ENCODE assay signal across 14 mouse cellular contexts in the genomic region with DNA sequence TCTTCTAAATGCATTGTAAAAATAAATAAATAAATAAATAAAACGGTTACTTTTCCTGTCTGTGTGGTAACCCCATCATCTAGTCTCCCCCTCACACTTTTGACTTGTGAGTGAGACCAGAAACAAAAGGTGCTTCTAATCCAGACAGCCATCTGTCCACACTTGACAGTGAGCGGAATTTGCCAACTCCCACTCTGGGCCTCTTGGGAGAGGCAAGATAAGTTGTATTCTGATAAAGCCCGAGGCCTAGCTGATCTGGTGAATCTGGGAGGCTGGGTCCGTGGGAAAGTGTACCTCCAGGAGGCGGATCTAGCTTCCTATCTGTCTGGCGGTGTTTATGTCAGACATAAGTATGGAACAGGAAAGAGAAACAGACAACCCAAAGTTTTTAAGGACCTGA. TPM values are rescaled to one million over a fixed set of nuclear protein-coding genes. Genes with fewer than 3 reads are reported as not detected.
DNase-seq lines count a peak whose midpoint lies in the region; ATAC-seq lines count a peak whose summit lies in the region.
"Had no signal": no experiment of that assay in that cellular context is flagged by ENCODE, and none has a peak within 500 bp of the region (broad histone marks: within the 10 kb centered on the region; RNA-seq: fewer than 3 reads in every experiment).

No protein-coding gene starts in this region.

- no peaks in the 10 kb centered on the region for H3K27me3 ChIP-seq in heart, embryonic 10.5 days (ENCODE audit: insufficient read depth, poor library complexity, severe bottlenecking)
- no peaks in the 10 kb centered on the region for H3K27me3 ChIP-seq in intestine, embryonic 16.5 days (replicated peaks; ENCODE audit: control insufficient read depth, insufficient read depth, low read length)
- H3K27me3 ChIP-seq: limb, embryonic 15.5 days had no signal

- H3K27ac ChIP-seq in heart, embryonic 10.5 days: peak overlapping the region; percentile 62
- H3K27ac ChIP-seq in intestine, embryonic 16.5 days (ENCODE audit: low read length): peak overlapping the region; percentile 62
- H3K27ac ChIP-seq: hindbrain, embryonic 12.5 days; limb, embryonic 15.5 days; midbrain, embryonic 13.5 days had no signal

- H3K9me3 ChIP-seq in heart, embryonic 10.5 days: no peaks in the 10 kb centered on the region
- no peaks in the 10 kb centered on the region for H3K9me3 ChIP-seq in intestine, embryonic 16.5 days (ENCODE audit: control insufficient read depth, low read length)
- H3K9me3 ChIP-seq: hindbrain, embryonic 12.5 days; limb, embryonic 15.5 days; midbrain, embryonic 13.5 days had no signal

- 5% methylated on average over 6 of the region's 6 CpGs for WGBS in heart, embryonic 10.5 days
- WGBS in intestine, embryonic 16.5 days: 22% methylated on average over 6 of the region's 6 CpGs

- intact Hi-C loops in left cerebral cortex, postnatal 4 days (cut with DNase I): no loop called here
- intact Hi-C loops in left cerebral cortex, postnatal 14 days (cut with DNase I): no loop called here

- H3K4me2 ChIP-seq in intestine, embryonic 16.5 days (ENCODE audit: low read depth, low read length): no peak overlapping the region
- H3K4me2 ChIP-seq: hindbrain, embryonic 12.5 days; limb, embryonic 15.5 days; midbrain, embryonic 13.5 days had no signal

- 0 out of 2 replicates have a peak overlapping the region, but pooled peaks have one; percentile 5 for H3K4me3 ChIP-seq in heart, embryonic 10.5 days
- H3K4me3 ChIP-seq in intestine, embryonic 16.5 days (ENCODE audit: low read length): no peak overlapping the region
- H3K4me3 ChIP-seq: hindbrain, embryonic 12.5 days; limb, embryonic 15.5 days; midbrain, embryonic 13.5 days had no signal

- no peaks in the 10 kb centered on the region for H3K36me3 ChIP-seq in heart, embryonic 10.5 days
- H3K36me3 ChIP-seq in intestine, embryonic 16.5 days (ENCODE audit: control insufficient read depth, insufficient read depth, low read length): no peaks in the 10 kb centered on the region
- H3K36me3 ChIP-seq: hindbrain, embryonic 12.5 days; limb, embryonic 15.5 days; midbrain, embryonic 13.5 days had no signal

- DNase-seq in heart, embryonic 10.5 days (ENCODE audit: low spot score): no peak
- no peak for DNase-seq in heart, adult 9 months (ENCODE audit: low spot score in 2 of 2)
- DNase-seq in left cerebral cortex, postnatal 4 days: peak; percentile 17
- no peak for DNase-seq in left cerebral cortex, postnatal 14 days (ENCODE audit: low spot score in 2 of 2)
- no peak for DNase-seq in urinary bladder, postnatal 10 days (ENCODE audit: low spot score)
- DNase-seq: gastrocnemius, postnatal 10 days; kidney, adult 11 months; kidney, postnatal 14 days; right cerebral cortex, adult 18-20 months had no signal

- ATAC-seq in intestine, embryonic 16.5 days: peak; percentile 75
- ATAC-seq in megakaryocyte-erythroid progenitor cell, adult 5-6 weeks (replicated peaks; ENCODE audit: low FRiP score, low TSS enrichment, poor library complexity, severe bottlenecking): peak; percentile 77
- ATAC-seq: midbrain, embryonic 13.5 days had no signal

- peaks cover 70% of the 10 kb centered on the region for H3K4me1 ChIP-seq in heart, embryonic 10.5 days
- H3K4me1 ChIP-seq in intestine, embryonic 16.5 days (ENCODE audit: control insufficient read depth, insufficient read depth, low read length): peaks cover 26% of the 10 kb centered on the region
- H3K4me1 ChIP-seq: limb, embryonic 15.5 days had no signal

- H3K9ac ChIP-seq in intestine, embryonic 16.5 days (ENCODE audit: low read depth, low read length): no peak overlapping the region
- H3K9ac ChIP-seq: hindbrain, embryonic 12.5 days; limb, embryonic 15.5 days; midbrain, embryonic 13.5 days had no signal

RNA-seq across cellular contexts. Expression of a gene that starts 52.3 kb away (rescaled TPM):
- 62.0 and 100 TPM in 2 replicates for polyA plus RNA-seq in heart, embryonic 10.5 days (2016; fragmentation: Nextera tagmentation; extraction: Ambion mirVana)
- total RNA-seq in left cerebral cortex, postnatal 4 days (2021): 10 to 100 TPM; 35.7 to 38.3 TPM
- total RNA-seq in left cerebral cortex, postnatal 14 days (2021): 10 to 100 TPM; 37.6 to 43.5 TPM
- 8.2 and 8.9 TPM in 2 replicates for polyA plus RNA-seq in intestine, embryonic 16.5 days (2015; fragmentation: Nextera tagmentation; extraction: Ambion mirVana)
- total RNA-seq in megakaryocyte-erythroid progenitor cell, adult 5-6 weeks (2014; fragmentation: Nextera tagmentation): not detected in 2 replicates
- not detected in 2 replicates for total RNA-seq in megakaryocyte-erythroid progenitor cell, adult 5-6 weeks (2017)

Comparison
In these comparisons a context has a peak if more than half of its experiments do, and no peak if none do; other contexts are left out.
1. RNA of a gene that starts 52.3 kb away (total RNA-seq): 37.6 to 43.5 TPM in left cerebral cortex, postnatal 14 days and 35.7 to 38.3 TPM in left cerebral cortex, postnatal 4 days; not detected in megakaryocyte-erythroid progenitor cell, adult 5-6 weeks; every median in the first group is over 10 times any median in the second.